Mouse (Mus musculus): ENCODE data around the gene Fam205c. TPM values are rescaled to one million over a fixed set of nuclear protein-coding genes. Genes with fewer than 3 reads are reported as not detected.

Gene Fam205c
- polyA plus RNA-seq, 1 experiment = not detected

- Histone ChIP-seq H3K4me3 (ENCODE audit: insufficient read depth, low read depth, low read length) (no peak overlapping the region), H3K36me3 (ENCODE audit: control insufficient read depth, insufficient read depth, low read length) (no peaks in the 10 kb centered on the region), H3K4me1 (ENCODE audit: control insufficient read depth, insufficient read depth, low read length) (no peaks in the 10 kb centered on the region), H3K27me3 (replicated peaks; ENCODE audit: control insufficient read depth, insufficient read depth, low read length) (no peaks in the 10 kb centered on the region), H3K27ac (ENCODE audit: insufficient read depth, low read depth, low read length) (no peak overlapping the region)
- no peak for TF ChIP-seq CTCF (conservative IDR thresholded peaks at IDR 0.05; ENCODE audit: insufficient read depth, insufficient read length, low read depth, low read length)
- no peak for TF ChIP-seq POLR2A (IDR thresholded peaks at IDR 0.05; ENCODE audit: low read depth, low read length)
- no peak for DNase-seq
- WGBS = 77% methylated on average over 16 of the region's 16 CpGs
Observed at GRCm38 (mm10) chr4:42879829-42880676, 6.0 kb upstream of the Fam205c start.

- H3K27me3 ChIP-seq (replicated peaks; ENCODE audit: control insufficient read depth, insufficient read depth, low read length) = no peaks in the 10 kb centered on the region
- H3K27ac ChIP-seq (ENCODE audit: insufficient read depth, low read depth, low read length) = no peak overlapping the region
- no peak overlapping the region for H3K4me3 ChIP-seq (ENCODE audit: insufficient read depth, low read depth, low read length)
- TF ChIP-seq POLR2A (IDR thresholded peaks at IDR 0.05; ENCODE audit: low read depth, low read length) = no peak
- no peak for TF ChIP-seq CTCF (conservative IDR thresholded peaks at IDR 0.05; ENCODE audit: insufficient read depth, insufficient read length, low read depth, low read length)
- no peaks in the 10 kb centered on the region for H3K4me1 ChIP-seq (ENCODE audit: control insufficient read depth, insufficient read depth, low read length)
- no peaks in the 10 kb centered on the region for H3K36me3 ChIP-seq (ENCODE audit: control insufficient read depth, insufficient read depth, low read length)
- 77% methylated on average over 2 of the region's 2 CpGs for WGBS
- no peak for DNase-seq
Observed at GRCm38 (mm10) chr4:42877657-42878056, 3.6 kb upstream of the Fam205c start.

DNA sequence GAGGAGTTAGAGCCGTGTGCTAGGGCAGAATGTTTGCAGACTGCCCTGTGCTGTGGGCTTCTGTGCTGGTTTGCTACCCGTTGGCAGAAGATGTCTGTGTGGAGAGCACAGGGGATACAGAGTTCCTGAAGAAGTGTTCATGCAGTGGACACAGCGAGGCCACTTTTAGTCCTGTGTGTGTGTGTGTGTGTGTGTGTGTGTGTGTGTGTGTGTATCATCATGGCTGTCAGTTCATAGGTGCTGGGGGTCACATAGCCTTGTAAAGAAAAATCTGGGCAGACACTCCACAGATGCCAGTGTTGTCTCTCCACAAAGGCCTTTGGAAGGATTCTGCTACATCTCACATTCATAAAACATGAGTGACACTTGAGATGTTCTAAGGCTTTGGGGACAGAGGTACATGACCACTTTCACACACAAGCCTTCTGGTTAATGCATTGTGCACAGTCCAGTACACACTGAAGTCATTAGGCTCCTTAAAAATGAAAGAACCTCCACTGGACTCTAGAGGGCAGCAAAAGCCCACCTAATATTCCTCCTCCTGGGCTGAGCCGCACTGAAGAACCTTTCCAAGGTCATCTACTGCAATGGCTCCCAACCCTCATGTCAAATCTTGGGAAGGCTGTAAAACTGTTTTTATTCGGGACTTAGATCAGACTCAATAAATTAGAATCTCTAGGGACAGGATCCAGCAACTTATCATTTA is 2.7 kb upstream of the Fam205c start:
- no peaks in the 10 kb centered on the region for H3K27me3 ChIP-seq (replicated peaks; ENCODE audit: control insufficient read depth, insufficient read depth, low read length)
- WGBS = 35% methylated on average over 5 of the region's 5 CpGs
- H3K27ac ChIP-seq (ENCODE audit: insufficient read depth, low read depth, low read length) = no peak overlapping the region
- H3K4me1 ChIP-seq (ENCODE audit: control insufficient read depth, insufficient read depth, low read length) = no peaks in the 10 kb centered on the region
- peak; percentile 75 for DNase-seq
- TF ChIP-seq POLR2A (IDR thresholded peaks at IDR 0.05; ENCODE audit: low read depth, low read length) = no peak
- TF ChIP-seq CTCF (conservative IDR thresholded peaks at IDR 0.05; ENCODE audit: insufficient read depth, insufficient read length, low read depth, low read length) = peak; percentile 79
- H3K36me3 ChIP-seq (ENCODE audit: control insufficient read depth, insufficient read depth, low read length) = no peaks in the 10 kb centered on the region
- no peak overlapping the region for H3K4me3 ChIP-seq (ENCODE audit: insufficient read depth, low read depth, low read length)

DNA sequence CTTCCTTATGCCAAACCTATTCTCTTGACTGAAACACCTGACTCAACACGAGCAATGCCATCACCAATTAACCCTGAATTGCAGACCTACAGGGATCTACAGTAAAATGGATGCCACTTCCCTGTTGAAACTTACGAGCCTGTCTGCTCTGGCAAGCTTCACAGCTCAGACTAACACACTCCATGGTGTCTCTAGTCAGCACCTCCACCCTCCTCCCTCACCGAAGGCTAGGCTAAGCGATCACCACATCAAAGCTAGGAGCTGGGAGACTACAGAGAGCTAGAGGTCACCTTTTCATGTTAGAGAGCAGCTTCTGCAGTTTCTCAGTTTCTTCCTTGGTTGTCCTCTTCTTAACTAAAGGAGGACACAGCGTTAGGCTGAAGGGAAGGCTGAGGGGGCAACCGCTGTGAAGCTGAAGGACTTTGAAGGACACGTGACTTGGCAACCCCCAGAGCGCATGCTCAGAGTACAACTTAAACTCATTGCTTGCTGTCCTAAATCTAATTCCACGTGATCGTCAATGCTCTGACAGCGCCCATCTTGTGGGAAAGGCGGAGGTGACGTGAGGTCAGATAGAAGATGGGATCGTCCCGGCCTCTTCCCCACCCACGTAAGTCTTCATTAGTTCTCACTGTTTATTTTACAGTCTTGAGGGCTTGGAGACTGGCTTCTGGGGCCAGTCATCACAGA is 1.1 kb downstream of the Fam205c start:
- Histone ChIP-seq H3K4me1 (ENCODE audit: control insufficient read depth, insufficient read depth, low read length) (no peaks in the 10 kb centered on the region), H3K27me3 (replicated peaks; ENCODE audit: control insufficient read depth, insufficient read depth, low read length) (no peaks in the 10 kb centered on the region), H3K36me3 (ENCODE audit: control insufficient read depth, insufficient read depth, low read length) (no peaks in the 10 kb centered on the region), H3K27ac (ENCODE audit: insufficient read depth, low read depth, low read length) (no peak overlapping the region), H3K4me3 (ENCODE audit: insufficient read depth, low read depth, low read length) (no peak overlapping the region)
- peak; percentile 15 for DNase-seq
- TF ChIP-seq CTCF (conservative IDR thresholded peaks at IDR 0.05; ENCODE audit: insufficient read depth, insufficient read length, low read depth, low read length) = no peak
- no peak for TF ChIP-seq POLR2A (IDR thresholded peaks at IDR 0.05; ENCODE audit: low read depth, low read length)
- 63% methylated on average over 16 of the region's 16 CpGs for WGBS

DNA sequence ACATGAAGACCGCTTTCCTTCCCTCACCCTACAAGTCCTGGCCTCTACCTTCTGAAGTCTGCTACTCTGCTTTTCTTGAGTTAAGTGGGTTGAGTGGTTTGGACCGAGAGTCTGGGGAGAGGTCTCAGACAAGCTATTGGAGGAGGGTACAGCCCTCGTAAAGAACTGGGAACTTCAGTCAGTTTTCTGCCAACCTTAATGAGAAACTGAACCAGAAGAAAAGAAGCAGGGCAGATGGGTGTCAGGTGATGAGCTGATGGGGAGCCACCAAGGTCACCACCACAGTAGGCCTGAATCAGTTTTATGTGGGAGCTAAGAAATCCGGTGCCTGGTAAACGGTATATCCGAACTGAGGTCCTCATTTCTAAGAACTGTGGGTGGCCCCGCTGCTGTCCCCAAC is 1.9 kb downstream of the Fam205c start:
- no peak overlapping the region for H3K4me3 ChIP-seq (ENCODE audit: insufficient read depth, low read depth, low read length)
- no peaks in the 10 kb centered on the region for H3K4me1 ChIP-seq (ENCODE audit: control insufficient read depth, insufficient read depth, low read length)
- TF ChIP-seq CTCF (conservative IDR thresholded peaks at IDR 0.05; ENCODE audit: insufficient read depth, insufficient read length, low read depth, low read length) (no peak), POLR2A (IDR thresholded peaks at IDR 0.05; ENCODE audit: low read depth, low read length) (no peak)
- no peak for DNase-seq
- WGBS = 94% methylated on average over 7 of the region's 7 CpGs
- no peak overlapping the region for H3K27ac ChIP-seq (ENCODE audit: insufficient read depth, low read depth, low read length)
- no peaks in the 10 kb centered on the region for H3K27me3 ChIP-seq (replicated peaks; ENCODE audit: control insufficient read depth, insufficient read depth, low read length)
- H3K36me3 ChIP-seq (ENCODE audit: control insufficient read depth, insufficient read depth, low read length) = no peaks in the 10 kb centered on the region

DNA sequence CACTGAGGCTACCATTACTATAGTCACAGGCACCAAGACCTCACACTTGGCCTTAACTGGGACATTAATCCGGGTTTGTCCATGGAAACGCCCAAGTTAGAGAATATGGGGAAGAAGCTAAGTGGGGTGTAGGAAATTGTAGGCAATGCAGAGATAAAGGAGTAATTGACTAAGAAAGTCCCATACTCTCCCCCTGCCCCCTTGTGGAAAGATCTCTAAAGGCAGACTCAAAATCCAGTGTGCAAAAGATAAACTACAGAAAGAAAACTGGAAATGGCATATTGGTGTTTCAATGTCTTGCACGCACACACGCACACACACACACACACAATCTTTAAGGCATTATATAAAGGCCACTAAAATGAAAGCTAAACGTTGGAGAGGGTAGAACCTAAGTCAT is 3.3 kb downstream of the Fam205c start:
- H3K27me3 ChIP-seq (replicated peaks; ENCODE audit: control insufficient read depth, insufficient read depth, low read length) = no peaks in the 10 kb centered on the region
- WGBS = 76% methylated on average over 5 of the region's 5 CpGs
- no peaks in the 10 kb centered on the region for H3K4me1 ChIP-seq (ENCODE audit: control insufficient read depth, insufficient read depth, low read length)
- H3K36me3 ChIP-seq (ENCODE audit: control insufficient read depth, insufficient read depth, low read length) = no peaks in the 10 kb centered on the region
- no peak for TF ChIP-seq CTCF (conservative IDR thresholded peaks at IDR 0.05; ENCODE audit: insufficient read depth, insufficient read length, low read depth, low read length)
- TF ChIP-seq POLR2A (IDR thresholded peaks at IDR 0.05; ENCODE audit: low read depth, low read length) = no peak
- H3K27ac ChIP-seq (ENCODE audit: insufficient read depth, low read depth, low read length) = no peak overlapping the region
- DNase-seq = peak; percentile 10
- no peak overlapping the region for H3K4me3 ChIP-seq (ENCODE audit: insufficient read depth, low read depth, low read length)

- DNase-seq = no peak
- WGBS = 91% methylated on average over 5 of the region's 5 CpGs
- Histone ChIP-seq H3K36me3 (ENCODE audit: control insufficient read depth, insufficient read depth, low read length) (no peaks in the 10 kb centered on the region), H3K27ac (ENCODE audit: insufficient read depth, low read depth, low read length) (no peak overlapping the region), H3K27me3 (replicated peaks; ENCODE audit: control insufficient read depth, insufficient read depth, low read length) (no peaks in the 10 kb centered on the region), H3K4me3 (ENCODE audit: insufficient read depth, low read depth, low read length) (no peak overlapping the region), H3K4me1 (ENCODE audit: control insufficient read depth, insufficient read depth, low read length) (no peaks in the 10 kb centered on the region)
- no peak for TF ChIP-seq POLR2A (IDR thresholded peaks at IDR 0.05; ENCODE audit: low read depth, low read length)
Observed at GRCm38 (mm10) chr4:42868193-42868592, 5.8 kb downstream of the Fam205c start.
